Mouse (Mus musculus): ENCODE results near the gene Cdh22. TPM values are rescaled to one million over a fixed set of nuclear protein-coding genes. Genes with fewer than 3 reads are reported as not detected.

Gene Cdh22
- total RNA-seq (2015) (not detected in 2 replicates), total RNA-seq (2017) (not detected in 2 replicates)

- peak; percentile 82 for ATAC-seq (replicated peaks; ENCODE audit: poor library complexity)
Measured at GRCm38 (mm10) chr2:165234613-165235291, at the start of gene Cdh22. TSS of gene Cdh22 (minus strand) at chr2:165234853.

DNA sequence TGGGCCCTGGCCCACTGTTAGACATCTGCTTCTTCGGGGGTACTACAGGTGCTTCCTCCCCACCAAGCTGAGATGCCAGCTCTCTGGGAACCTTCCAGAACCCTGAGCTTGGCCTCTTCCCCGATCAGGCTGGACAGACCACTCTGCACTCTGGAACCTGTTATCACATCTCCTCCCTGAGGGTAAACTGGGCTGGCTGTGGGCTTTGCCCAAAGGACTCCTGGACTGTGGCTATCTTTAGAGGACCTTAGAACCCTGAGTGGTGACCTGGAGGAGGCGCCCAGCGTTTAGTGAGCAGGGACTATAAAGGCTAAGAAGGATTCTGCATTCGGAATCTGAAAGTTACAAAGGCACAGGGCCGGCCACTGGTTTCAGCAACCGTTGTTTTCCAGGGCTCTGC lies 49.7 kb upstream of the Cdh22 start:
- no peak for ATAC-seq (replicated peaks; ENCODE audit: poor library complexity)

DNA sequence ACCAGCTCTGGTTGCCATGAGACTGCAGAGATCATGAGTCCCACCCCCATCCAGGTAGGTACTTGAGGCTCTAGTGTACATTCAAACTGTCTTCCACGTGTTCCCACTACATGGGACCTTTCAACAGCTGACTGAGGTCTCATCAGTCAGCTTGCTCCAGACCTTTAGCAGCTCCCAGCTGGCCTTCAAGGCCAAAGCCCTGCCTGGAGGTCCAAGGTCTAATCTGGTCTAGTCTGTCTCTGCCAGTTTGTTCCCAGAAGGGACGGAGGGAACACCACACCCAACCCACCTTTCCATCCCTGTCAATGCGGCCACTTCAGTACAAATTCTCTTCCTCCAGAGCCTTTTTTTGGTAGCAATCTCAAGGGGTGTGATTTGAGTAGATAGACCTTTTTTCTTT lies 49.0 kb upstream of the Cdh22 start:
- no peak for ATAC-seq (replicated peaks; ENCODE audit: poor library complexity)

- ATAC-seq (replicated peaks; ENCODE audit: poor library complexity) = no peak
Measured at GRCm38 (mm10) chr2:165281779-165282311, 47.2 kb upstream of the Cdh22 start.

- no peak for ATAC-seq (replicated peaks; ENCODE audit: poor library complexity)
Measured at GRCm38 (mm10) chr2:165279351-165279750, 44.7 kb upstream of the Cdh22 start.

DNA sequence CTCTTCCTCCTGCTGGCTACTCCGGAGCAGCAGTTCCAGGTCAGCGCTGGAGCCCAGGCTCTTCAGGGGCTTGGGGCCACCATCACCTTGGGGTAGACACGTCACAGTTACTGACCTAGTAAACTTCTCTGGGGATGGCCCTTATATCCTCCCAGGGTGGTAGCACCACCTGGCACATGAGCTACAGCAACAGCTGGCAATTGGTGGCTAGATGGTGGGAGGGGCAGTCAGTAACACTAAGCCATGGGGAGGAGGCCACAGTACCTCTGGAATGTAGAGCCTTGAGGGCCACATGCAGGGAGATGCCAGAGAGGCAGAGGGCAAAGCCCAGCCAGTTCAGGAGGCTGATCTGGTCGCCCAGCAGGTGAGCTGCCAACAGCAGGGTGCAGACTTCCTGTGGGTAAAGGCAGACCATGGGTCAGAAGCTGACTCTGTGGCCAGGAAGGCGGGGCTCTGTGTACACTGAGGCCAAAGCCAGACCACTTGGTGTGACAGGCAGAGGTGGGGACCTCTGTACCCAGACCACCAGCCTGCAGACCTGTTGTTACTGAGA lies 42.6 kb upstream of the Cdh22 start:
- no peak for ATAC-seq (replicated peaks; ENCODE audit: poor library complexity)

DNA sequence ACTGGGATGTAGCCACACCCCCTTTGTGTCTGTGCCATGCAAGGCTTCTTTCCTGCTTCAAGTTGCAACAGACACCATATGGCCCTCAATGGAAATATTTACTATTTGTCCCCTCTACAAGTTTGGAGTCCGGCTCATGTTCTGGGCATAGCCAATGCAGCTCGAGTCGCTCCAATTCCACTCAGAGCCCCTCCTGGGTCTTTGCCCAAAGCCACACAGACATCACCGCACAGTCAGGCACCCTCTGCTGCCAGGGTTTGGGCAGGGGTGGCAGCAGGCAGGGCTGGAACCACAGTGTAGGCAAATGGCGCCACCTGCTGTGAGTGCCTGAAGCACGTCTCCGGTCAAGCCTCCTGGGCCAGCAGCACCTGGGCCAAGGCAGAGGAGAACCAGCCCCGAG lies 41.2 kb upstream of the Cdh22 start:
- ATAC-seq (replicated peaks; ENCODE audit: poor library complexity) = peak; percentile 92

GRCm38 (mm10) chr2:165275124-165275640 lies 40.5 kb upstream of the Cdh22 start:
- no peak for ATAC-seq (replicated peaks; ENCODE audit: poor library complexity)

DNA sequence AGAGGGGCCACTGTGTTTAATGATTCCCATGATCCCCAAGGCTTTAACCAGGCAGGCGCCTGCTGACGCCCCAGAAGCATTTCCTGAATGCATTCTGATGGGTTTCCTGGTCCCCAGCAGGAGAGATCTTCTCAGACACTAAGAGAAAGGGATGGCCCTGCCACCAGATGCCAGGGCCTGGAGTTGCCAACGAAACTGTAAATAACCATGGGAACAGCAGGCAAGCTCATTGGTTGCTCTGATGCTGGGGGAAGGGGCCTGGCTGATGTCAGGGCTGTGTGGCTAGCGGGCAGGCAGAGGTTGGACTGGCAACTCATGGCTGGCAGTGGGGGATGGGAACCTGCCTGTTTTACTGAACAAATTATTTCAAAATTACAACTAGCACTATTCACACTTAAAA lies 38.9 kb upstream of the Cdh22 start:
- no peak for ATAC-seq (replicated peaks; ENCODE audit: poor library complexity)

- no peak for ATAC-seq (replicated peaks; ENCODE audit: poor library complexity)
Measured at GRCm38 (mm10) chr2:165271326-165271725, 36.7 kb upstream of the Cdh22 start.

DNA sequence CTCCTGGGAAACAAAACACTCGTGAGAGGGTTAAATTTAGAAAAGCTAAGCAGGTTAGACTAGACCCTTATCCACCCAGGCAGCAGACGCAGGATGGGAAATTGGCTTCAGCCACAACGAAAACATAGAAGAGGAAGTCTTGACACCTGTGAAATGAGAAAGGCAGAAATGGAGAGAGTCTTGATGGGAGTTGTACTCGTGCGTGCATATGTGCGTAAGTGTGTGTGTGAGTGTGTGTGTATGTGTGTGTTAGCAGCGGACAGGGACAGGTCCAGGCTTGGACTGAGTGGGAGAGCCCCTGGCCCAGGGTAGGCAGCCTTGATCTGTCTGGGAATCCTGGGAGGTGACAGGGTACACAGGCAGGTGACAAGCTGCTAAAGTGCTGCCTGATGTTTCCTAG lies 36.2 kb upstream of the Cdh22 start:
- no peak for ATAC-seq (replicated peaks; ENCODE audit: poor library complexity)

DNA sequence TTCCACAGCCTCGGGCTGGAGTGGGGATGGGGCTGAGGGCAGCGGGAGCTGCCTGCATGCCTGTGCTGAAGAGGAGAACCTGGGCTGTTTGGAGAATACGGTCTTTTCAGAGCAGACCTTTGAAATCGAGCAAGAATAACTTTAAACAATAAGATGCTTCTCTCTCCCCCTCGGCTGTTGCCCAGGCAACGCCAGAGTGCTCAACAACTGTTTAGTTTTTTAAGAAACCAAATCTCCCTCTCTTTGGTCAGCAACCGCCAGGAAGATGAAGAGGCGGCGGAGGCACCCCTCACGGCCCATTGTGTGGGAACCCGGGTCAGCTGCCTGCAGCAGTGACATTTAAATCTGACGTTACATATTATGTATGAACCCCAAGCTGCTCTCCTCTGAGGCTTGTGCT lies 32.1 kb upstream of the Cdh22 start:
- ATAC-seq (replicated peaks; ENCODE audit: poor library complexity) = no peak

- no peak for ATAC-seq (replicated peaks; ENCODE audit: poor library complexity)
Measured at GRCm38 (mm10) chr2:165263861-165264260, 29.2 kb upstream of the Cdh22 start.

DNA sequence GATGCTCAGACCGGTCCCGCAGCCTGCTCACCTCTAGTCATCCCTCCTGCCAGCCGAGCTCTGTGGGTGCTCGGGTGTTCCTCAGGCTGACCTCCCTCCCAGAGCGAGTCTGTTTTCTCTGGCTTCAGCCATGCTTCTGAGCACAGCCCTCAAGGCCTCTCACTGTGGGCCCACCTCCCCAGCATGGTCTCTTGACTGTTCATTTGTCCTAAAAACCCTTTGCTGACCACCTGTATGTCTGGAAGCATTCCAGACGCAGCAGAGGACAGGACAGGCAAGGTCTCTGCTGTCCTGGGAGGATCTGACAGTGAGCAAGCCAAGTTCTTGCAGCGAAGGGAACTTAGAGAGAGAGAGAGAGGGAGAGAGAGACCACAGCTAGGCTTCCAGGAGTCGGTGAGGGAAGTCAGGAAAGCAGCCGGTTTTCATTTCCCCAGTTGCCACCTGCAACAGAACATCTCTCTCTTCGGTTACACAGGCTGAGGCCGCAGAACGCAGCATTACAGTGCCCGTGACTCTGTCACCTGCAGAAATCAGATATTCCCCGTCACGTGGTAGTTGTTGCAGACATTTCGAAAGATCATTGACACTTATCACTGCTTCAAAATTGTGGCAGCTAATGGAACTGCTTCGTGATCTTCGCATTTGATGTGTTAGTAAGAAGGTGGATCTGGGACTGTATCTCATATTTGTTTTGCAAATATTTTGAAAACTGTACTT lies 27.8 kb upstream of the Cdh22 start:
- ATAC-seq (replicated peaks; ENCODE audit: poor library complexity) = no peak

DNA sequence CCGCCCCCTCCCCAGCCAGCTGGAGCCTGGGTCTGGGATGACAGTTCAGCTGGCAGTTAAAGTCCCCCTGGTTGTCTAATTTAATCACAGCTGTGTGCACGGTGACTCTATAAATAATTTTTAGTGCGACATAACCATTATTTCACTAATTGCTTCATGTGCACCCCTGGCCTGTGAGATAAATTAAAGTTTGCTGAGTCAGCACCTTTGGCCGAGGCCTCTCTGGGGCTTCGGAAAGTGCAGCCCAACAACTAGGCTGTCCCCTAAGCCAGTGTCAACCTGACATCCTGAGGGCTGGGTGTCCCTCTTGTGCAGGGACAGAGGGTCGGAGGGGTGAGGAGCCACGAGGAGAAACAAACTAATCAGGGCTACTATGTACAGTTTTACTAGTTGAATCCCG lies 25.2 kb upstream of the Cdh22 start:
- ATAC-seq (replicated peaks; ENCODE audit: poor library complexity) = no peak

DNA sequence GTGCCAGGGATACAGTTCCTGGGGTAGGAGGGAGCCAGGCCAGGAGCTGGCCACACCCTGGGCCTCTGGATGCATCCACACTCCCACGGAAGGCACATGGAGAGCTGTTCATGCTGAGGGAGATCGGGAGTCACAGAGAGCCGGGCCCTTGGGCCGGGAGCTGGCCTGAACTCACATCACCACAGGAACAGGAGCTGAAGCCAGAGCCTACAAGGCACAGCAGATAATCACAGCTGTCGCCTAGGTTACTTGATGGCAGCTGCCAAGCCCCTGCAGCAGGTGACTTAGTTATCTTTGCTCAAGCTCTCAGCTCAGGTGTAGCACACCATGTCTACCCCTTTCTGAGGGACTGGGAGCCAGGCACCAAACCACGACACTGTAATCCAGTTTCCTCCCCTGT lies 23.7 kb upstream of the Cdh22 start:
- ATAC-seq (replicated peaks; ENCODE audit: poor library complexity) = no peak

DNA sequence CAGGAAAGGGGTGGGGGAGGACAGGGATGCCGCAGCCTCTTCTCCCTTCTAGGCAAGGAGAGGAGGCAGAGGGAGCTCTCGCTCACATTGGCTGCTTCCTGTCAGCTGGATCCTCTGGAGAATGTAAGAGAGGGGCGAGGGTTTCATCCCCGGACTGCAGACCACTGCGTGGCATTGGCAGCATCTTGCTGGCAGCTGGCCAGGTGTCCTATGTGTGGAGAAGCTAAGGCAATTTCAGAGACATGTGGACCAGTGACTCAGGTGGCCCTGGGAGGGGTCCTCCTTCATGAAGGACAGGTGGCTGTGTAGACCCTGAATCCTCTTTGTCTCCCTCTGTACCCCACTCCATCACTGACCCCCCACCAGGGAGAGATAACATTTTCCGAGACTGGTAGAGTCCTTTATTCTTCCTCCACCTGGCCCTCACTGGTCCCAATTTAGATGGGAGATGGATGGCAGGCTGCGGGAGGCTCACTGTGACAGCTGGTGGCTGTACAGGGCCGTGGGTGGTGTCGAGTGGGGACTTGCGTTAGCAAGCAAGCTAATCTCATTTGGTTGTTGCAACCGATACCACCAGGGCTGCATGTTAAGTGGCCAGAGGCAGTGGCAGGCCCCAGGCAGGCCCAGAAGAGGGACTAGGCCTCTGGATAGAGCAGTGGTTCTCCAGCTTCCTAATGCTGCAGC lies 22.6 kb upstream of the Cdh22 start:
- ATAC-seq (replicated peaks; ENCODE audit: poor library complexity) = no peak

- ATAC-seq (replicated peaks; ENCODE audit: poor library complexity) = no peak
Measured at GRCm38 (mm10) chr2:165256213-165256612, 21.6 kb upstream of the Cdh22 start.

DNA sequence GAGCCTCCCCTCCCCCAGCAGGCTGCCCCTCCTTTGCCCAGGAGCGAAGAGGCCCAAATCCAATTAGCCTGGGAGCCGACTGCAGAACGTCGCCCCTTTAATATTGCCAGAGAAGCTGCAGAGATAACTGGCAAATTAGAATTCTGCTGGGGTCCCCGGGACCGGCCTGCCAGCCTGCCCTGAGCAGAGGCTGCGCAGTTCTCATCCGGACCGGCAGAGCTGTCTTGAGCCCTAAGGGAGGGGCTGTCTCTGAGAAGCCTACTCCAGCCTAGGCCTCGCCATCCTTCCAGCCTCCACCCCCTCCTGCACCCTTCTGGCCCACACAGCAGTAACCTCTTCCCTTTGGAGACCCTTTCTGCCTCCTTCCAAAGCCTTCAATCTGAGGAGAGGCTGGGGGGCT lies 19.2 kb upstream of the Cdh22 start:
- no peak for ATAC-seq (replicated peaks; ENCODE audit: poor library complexity)

- ATAC-seq (replicated peaks; ENCODE audit: poor library complexity) = no peak
Measured at GRCm38 (mm10) chr2:165253269-165253668, 18.6 kb upstream of the Cdh22 start.

DNA sequence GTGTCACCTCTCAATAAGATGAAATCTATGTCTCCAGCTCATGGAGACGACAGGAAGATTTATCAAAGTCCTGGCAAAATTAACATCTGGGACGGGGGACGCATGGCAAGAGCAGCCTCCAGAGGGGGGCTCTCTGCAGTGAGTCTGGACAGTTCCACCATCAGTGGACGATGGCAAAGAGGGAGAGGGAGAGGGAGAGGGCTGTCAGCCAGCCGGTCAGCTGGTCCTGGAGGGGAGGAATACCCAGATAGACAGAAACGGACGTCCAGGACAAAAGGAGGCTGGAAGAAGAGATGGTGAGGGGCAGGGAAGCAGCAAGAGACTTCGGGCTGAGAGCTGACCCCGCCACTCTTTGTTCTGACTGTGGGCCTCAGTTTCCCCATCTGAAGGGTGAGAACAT lies 18.1 kb upstream of the Cdh22 start:
- ATAC-seq (replicated peaks; ENCODE audit: poor library complexity) = no peak
